Mouse (Mus musculus) brown adipose tissue, adult 24 weeks (tissue): ENCODE data around the gene Trim80. TPM values are rescaled to one million over a fixed set of nuclear protein-coding genes. Genes with fewer than 3 reads are reported as not detected.
"Not testable (repeated sequence)": the region's sequence is repeated elsewhere in the genome, so short reads cannot be mapped to it uniquely, and the experiment has no call there.

Experiments used
- H3K27ac ChIP-seq: fragments of 200-500 bp; replicated peaks from 2 replicates; pipeline ENCODE4 v1.5.1; 2012; ENCODE audit warnings: low read depth, mild to moderate bottlenecking, low read length
- H3K4me1 ChIP-seq: fragments of 200-500 bp; 2 replicates; pipeline ENCODE4 v1.6.1; 2012; ENCODE audit warnings: low read length, mixed read lengths; ENCODE audit not compliant: control insufficient read depth, insufficient read depth, insufficient read length
- H3K4me3 ChIP-seq: fragments of 200-500 bp; 2 replicates; pipeline ENCODE4 v1.5.1; 2012; ENCODE audit warnings: low read depth, mild to moderate bottlenecking, low read length, moderate library complexity; ENCODE audit not compliant: insufficient read depth
- polyA plus RNA-seq: library from polyadenylated mRNA; stranded (reverse); fragments of >200 nt; gene quantifications from 2 replicates; pipeline ENCODE4 v1.2.4, GENCODE M21; 2012; ENCODE audit not compliant: missing spikeins, insufficient read depth, insufficient read length

Gene Trim80
- polyA plus RNA-seq, 1 experiment, result 0.87 TPM

- Histone ChIP-seq H3K4me1 (no peaks in the 10 kb centered on the region; the same call in 1 of the 2 replicates), H3K4me3 (no peak overlapping the region), H3K27ac (no peak overlapping the region)
Measured at GRCm38 (mm10) chr11:115447321-115447885, 7.1 kb downstream of the Trim80 start.

- Histone ChIP-seq H3K4me1 (no peaks in the 10 kb centered on the region; the same call in 1 of the 2 replicates), H3K4me3 (no peak overlapping the region), H3K27ac (no peak overlapping the region)
Measured at GRCm38 (mm10) chr11:115448075-115448474, 7.7 kb downstream of the Trim80 start.

DNA sequence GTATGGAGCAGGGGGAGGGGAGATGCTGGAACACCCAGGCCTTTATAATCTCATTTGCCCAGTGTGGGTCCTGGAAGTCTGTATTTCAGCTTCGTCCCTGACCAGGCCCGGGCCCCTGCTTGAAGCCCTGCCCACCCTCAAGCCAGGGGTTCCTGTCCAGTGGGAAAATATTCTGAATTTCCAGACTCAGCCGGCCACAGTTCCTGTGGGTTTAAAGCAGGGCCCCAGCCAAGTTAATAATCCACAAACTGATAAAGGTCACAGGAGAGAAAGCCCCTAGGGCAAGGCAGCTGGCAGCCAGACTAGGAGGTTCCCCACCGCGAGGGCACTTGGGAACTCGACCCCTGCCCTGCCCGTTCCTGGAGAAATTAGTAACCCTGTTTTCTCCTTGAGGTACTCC is 8.7 kb downstream of the Trim80 start:
- Histone ChIP-seq H3K4me3 (no peak overlapping the region), H3K27ac (no peak overlapping the region), H3K4me1 (no peaks in the 10 kb centered on the region; the same call in 1 of the 2 replicates)

- Histone ChIP-seq H3K4me1 (no peaks in the 10 kb centered on the region; the same call in 1 of the 2 replicates), H3K4me3 (no peak overlapping the region), H3K27ac (no peak overlapping the region)
Measured at GRCm38 (mm10) chr11:115450176-115450575, 9.8 kb downstream of the Trim80 start.

DNA sequence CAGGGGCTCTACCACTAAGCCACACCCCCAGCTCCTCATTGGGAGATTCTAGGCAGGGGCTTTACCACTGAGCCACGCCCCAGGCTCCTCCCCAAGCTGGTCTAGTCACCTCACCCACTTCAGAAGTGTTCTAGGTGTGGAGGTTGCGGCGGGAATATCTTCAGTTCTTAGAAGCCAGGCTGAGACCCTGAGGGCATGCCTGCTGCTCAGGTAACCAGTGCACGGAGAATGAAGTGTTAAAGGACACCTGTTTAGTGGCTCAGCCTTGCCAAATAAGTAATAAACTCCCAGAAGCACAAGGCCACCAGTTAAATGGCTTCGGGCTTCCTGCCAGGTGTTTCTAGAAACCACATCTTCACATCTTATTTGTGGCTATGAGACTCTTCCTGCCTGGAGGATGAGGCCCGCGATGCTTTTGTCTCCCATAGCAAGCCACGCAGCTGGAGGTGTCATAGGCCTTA is 11.5 kb downstream of the Trim80 start:
- Histone ChIP-seq H3K27ac (no peak overlapping the region), H3K4me3 (no peak overlapping the region), H3K4me1 (no peaks in the 10 kb centered on the region; the same call in 1 of the 2 replicates)

GRCm38 (mm10) chr11:115452281-115452860 is 12.0 kb downstream of the Trim80 start:
- H3K4me1 ChIP-seq, result no peaks in the 10 kb centered on the region
- H3K4me3 ChIP-seq, result no peak overlapping the region
- H3K27ac ChIP-seq, result no peak overlapping the region

DNA sequence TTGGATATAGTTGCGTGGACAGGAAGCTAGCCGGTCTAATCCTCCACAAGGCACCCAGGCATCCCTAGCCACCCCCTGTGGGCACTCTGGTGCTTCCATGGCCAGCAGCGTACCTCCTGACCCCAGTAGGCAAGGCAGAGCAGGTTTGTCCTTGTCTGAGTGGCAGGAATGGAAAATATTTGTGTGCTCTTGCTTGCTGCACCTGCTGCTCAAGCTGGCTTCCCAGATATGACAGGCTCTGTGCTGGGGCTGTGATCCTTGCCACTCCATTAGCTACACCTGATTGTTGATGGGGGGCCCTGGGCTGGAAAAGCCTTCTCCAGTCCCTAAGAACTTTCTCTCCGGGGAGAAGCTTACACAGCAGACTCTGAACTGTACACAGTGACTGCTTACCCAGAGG is 13.0 kb downstream of the Trim80 start:
- no peak overlapping the region for H3K27ac ChIP-seq
- no peaks in the 10 kb centered on the region for H3K4me1 ChIP-seq
- H3K4me3 ChIP-seq, result no peak overlapping the region

GRCm38 (mm10) chr11:115454822-115455221 is 14.5 kb downstream of the Trim80 start:
- not testable (repeated sequence) for H3K27ac ChIP-seq, H3K4me1 ChIP-seq, H3K4me3 ChIP-seq

- Histone ChIP-seq H3K4me3 (no peak overlapping the region), H3K4me1 (no peaks in the 10 kb centered on the region), H3K27ac (no peak overlapping the region)
Measured at GRCm38 (mm10) chr11:115455619-115456018, 15.3 kb downstream of the Trim80 start.

DNA sequence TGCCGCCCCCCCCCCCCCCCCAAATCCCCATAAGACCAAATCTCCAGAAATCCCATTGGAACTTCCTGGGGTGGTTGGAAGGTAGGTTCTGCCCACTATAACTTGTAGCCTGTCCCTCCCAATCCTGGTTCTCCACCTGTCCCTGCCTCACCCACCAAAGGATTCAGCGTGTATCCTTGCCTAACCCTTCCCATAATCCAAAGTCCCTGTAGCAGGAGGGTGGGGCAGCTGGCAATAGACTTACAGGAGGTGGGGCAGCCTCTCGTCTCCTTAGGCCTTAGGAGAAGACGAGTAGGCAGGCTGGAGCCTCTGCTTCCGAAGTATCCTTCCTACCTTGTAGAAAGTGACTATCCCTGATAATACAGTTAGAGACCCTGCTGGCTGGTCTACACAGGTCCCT is 15.8 kb downstream of the Trim80 start:
- H3K4me1 ChIP-seq, result no peaks in the 10 kb centered on the region
- no peak overlapping the region for H3K27ac ChIP-seq
- H3K4me3 ChIP-seq, result no peak overlapping the region

GRCm38 (mm10) chr11:115457405-115457804 is 17.1 kb downstream of the Trim80 start:
- no peak overlapping the region for H3K27ac ChIP-seq
- H3K4me3 ChIP-seq, result no peak overlapping the region
- no peaks in the 10 kb centered on the region for H3K4me1 ChIP-seq

DNA sequence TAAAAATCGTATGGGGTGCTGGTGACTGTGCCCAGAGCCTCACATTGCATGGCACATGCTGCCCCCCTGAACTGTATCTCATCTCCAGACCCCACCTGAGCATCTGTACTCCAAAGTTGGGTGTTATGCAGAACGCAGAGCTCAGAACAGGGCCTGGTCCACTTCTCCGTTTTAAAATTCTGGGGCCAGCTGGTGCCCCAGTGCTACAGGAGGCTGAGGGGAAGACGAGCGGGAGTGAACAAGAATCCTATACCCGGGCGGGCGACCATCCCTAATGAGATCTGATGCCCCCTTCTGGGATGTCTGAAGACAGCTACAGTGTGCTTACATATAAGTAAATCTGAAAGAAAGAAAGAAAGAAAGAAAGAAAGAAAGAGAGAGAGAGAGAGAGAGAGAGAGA is 20.6 kb downstream of the Trim80 start:
- no peak overlapping the region for H3K27ac ChIP-seq
- no peak overlapping the region for H3K4me3 ChIP-seq

GRCm38 (mm10) chr11:115461846-115462242 is 21.5 kb downstream of the Trim80 start:
- Histone ChIP-seq H3K27ac (no peak overlapping the region), H3K4me3 (no peak overlapping the region), H3K4me1 (no peaks in the 10 kb centered on the region)

More for the DNA sequence above, 20.6 kb downstream of the Trim80 start:
- no peaks in the 10 kb centered on the region for H3K4me1 ChIP-seq

GRCm38 (mm10) chr11:115462243-115462891 is 22.0 kb downstream of the Trim80 start, which contains the start of gene Slc16a5:
Gene Slc16a5 (plus strand): TSS chr11:115462474.
- Histone ChIP-seq H3K4me1 (no peaks in the 10 kb centered on the region), H3K4me3 (no peak within 1 kb of the TSS), H3K27ac (no peak within 1 kb of the TSS)

DNA sequence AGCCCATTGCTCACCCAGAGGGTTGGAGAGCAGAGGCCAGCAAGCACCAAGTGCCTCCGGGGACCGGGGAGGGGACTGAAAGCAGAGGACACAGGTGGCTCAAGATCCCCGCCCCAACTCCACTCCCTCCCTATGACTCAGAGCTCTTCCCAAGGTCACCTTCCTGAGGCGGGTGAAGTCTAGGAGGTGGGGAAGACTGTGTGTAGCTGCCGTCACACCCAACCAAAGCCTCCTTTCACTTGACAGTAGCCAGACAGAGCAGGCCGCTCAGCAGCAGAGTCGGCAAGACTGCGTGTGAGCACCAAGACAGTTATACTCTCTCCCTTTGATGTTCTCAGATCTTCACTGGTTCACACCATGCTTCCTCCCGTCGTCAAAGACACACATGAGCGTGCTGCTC is 23.1 kb downstream of the Trim80 start:
- H3K4me3 ChIP-seq, result no peak overlapping the region
- no peaks in the 10 kb centered on the region for H3K4me1 ChIP-seq
- no peak overlapping the region for H3K27ac ChIP-seq

DNA sequence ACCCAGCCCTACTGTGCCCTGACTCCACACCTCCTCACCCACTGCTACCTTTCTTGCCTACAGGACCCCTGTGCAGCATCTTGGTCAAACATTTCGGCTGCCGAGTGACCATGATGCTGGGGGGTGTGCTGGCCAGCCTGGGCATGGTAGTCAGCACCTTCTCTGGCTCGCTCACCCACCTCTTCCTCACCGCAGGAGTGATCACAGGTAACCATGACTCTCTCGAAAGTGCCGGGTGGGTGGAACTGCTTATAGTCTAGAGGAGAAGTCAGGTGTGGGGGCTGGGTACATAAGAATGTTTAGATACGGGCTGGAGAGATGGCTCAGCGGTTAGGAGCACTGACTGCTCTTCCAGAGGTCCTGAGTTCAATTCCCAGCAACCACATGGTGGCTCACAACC is 24.5 kb downstream of the Trim80 start:
- H3K4me3 ChIP-seq, result no peak overlapping the region
- H3K4me1 ChIP-seq, result no peaks in the 10 kb centered on the region
- H3K27ac ChIP-seq, result no peak overlapping the region
